Mouse (Mus musculus): Measurements from ENCODE around the gene Chst5. TPM values are rescaled to one million over a fixed set of nuclear protein-coding genes. Genes with fewer than 3 reads are reported as not detected.
A peak's percentile ranks its signal among the peaks of the same experiment; 100 is the strongest.

The Chst5 gene
- total RNA-seq, 2 experiments from 2014 or later = not detected

GRCm38 (mm10) chr8:111932580-111933336 is 22.5 kb upstream of the Chst5 start:
- ATAC-seq (replicated peaks; ENCODE audit: low FRiP score, poor library complexity, severe bottlenecking) = peak; percentile 80

GRCm38 (mm10) chr8:111931721-111932120 is 21.5 kb upstream of the Chst5 start:
- ATAC-seq (replicated peaks; ENCODE audit: low FRiP score, poor library complexity, severe bottlenecking) = no peak

- peak; percentile 84 for ATAC-seq (replicated peaks; ENCODE audit: low FRiP score, poor library complexity, severe bottlenecking)
Measured at GRCm38 (mm10) chr8:111929648-111930344, 19.5 kb upstream of the Chst5 start.

GRCm38 (mm10) chr8:111924976-111925375 is 14.7 kb upstream of the Chst5 start:
- no peak for ATAC-seq (replicated peaks; ENCODE audit: low FRiP score, poor library complexity, severe bottlenecking)

GRCm38 (mm10) chr8:111923383-111923804 is 13.1 kb upstream of the Chst5 start:
- ATAC-seq (replicated peaks; ENCODE audit: low FRiP score, poor library complexity, severe bottlenecking) = peak; percentile 75

- ATAC-seq (replicated peaks; ENCODE audit: low FRiP score, poor library complexity, severe bottlenecking) = no peak
Measured at GRCm38 (mm10) chr8:111920971-111921370, 10.7 kb upstream of the Chst5 start.

GRCm38 (mm10) chr8:111919663-111920062 is 9.4 kb upstream of the Chst5 start:
- ATAC-seq (replicated peaks; ENCODE audit: low FRiP score, poor library complexity, severe bottlenecking) = 0 out of 2 replicates have a peak, but pooled peaks have one; percentile 44

- no peak for ATAC-seq (replicated peaks; ENCODE audit: low FRiP score, poor library complexity, severe bottlenecking)
Measured at GRCm38 (mm10) chr8:111912860-111913432, 2.7 kb upstream of the Chst5 start.

- no peak for ATAC-seq (replicated peaks; ENCODE audit: low FRiP score, poor library complexity, severe bottlenecking)
Measured at GRCm38 (mm10) chr8:111911572-111911971, 1.3 kb upstream of the Chst5 start.

- no peak for ATAC-seq (replicated peaks; ENCODE audit: low FRiP score, poor library complexity, severe bottlenecking)
Measured at GRCm38 (mm10) chr8:111905500-111906121, 4.6 kb downstream of the Chst5 start.

GRCm38 (mm10) chr8:111902080-111902479 is 8.2 kb downstream of the Chst5 start:
- ATAC-seq (replicated peaks; ENCODE audit: low FRiP score, poor library complexity, severe bottlenecking) = no peak

GRCm38 (mm10) chr8:111898586-111898985 is 11.7 kb downstream of the Chst5 start:
- no peak for ATAC-seq (replicated peaks; ENCODE audit: low FRiP score, poor library complexity, severe bottlenecking)

- peak; percentile 75 for ATAC-seq (replicated peaks; ENCODE audit: low FRiP score, poor library complexity, severe bottlenecking)
Measured at GRCm38 (mm10) chr8:111894955-111895354, 15.3 kb downstream of the Chst5 start.

- ATAC-seq (replicated peaks; ENCODE audit: low FRiP score, poor library complexity, severe bottlenecking) = no peak
Measured at GRCm38 (mm10) chr8:111892615-111893014, 17.6 kb downstream of the Chst5 start.

GRCm38 (mm10) chr8:111891983-111892382 is 18.3 kb downstream of the Chst5 start:
- no peak for ATAC-seq (replicated peaks; ENCODE audit: low FRiP score, poor library complexity, severe bottlenecking)

GRCm38 (mm10) chr8:111890911-111891303 is 19.3 kb downstream of the Chst5 start:
- no peak for ATAC-seq (replicated peaks; ENCODE audit: low FRiP score, poor library complexity, severe bottlenecking)

- ATAC-seq (replicated peaks; ENCODE audit: low FRiP score, poor library complexity, severe bottlenecking) = no peak
Measured at GRCm38 (mm10) chr8:111889931-111890910, 20.0 kb downstream of the Chst5 start.

GRCm38 (mm10) chr8:111888091-111888650 is 22.1 kb downstream of the Chst5 start:
- no peak for ATAC-seq (replicated peaks; ENCODE audit: low FRiP score, poor library complexity, severe bottlenecking)

- ATAC-seq (replicated peaks; ENCODE audit: low FRiP score, poor library complexity, severe bottlenecking) = no peak
Measured at GRCm38 (mm10) chr8:111887479-111887878, 22.8 kb downstream of the Chst5 start.

Measured in erythroblast, adult 5-6 weeks (primary cell).